Mouse (Mus musculus) left cerebral cortex, postnatal 36 days (tissue): ENCODE measurements around the gene Fam32a. TPM values are rescaled to one million over a fixed set of nuclear protein-coding genes. Genes with fewer than 3 reads are reported as not detected.
A peak's percentile ranks its signal among the peaks of the same experiment; 100 is the strongest.

Experiments
- DNase-seq, 2 experiments: peaks; one replicate each; pipeline ENCODE4 v3.0.0; 2021 to 2022; ENCODE audit warnings: low spot score in 2 of 2, mixed read lengths in 1 of 2
- intact Hi-C: fragments of 180-260 bp; cut with DNase I; formaldehyde crosslinking; loops from one replicate; pipeline ENCODE4 v1.15.1; 2025
- total RNA-seq, 2 experiments: library from RNA; stranded (reverse); gene quantifications; 2 replicates each; pipeline ENCODE4 v1.2.3; 2021

Gene Fam32a
- total RNA-seq, 2 experiments from 2014 or later, result 57.2 to 59.3 TPM

DNA sequence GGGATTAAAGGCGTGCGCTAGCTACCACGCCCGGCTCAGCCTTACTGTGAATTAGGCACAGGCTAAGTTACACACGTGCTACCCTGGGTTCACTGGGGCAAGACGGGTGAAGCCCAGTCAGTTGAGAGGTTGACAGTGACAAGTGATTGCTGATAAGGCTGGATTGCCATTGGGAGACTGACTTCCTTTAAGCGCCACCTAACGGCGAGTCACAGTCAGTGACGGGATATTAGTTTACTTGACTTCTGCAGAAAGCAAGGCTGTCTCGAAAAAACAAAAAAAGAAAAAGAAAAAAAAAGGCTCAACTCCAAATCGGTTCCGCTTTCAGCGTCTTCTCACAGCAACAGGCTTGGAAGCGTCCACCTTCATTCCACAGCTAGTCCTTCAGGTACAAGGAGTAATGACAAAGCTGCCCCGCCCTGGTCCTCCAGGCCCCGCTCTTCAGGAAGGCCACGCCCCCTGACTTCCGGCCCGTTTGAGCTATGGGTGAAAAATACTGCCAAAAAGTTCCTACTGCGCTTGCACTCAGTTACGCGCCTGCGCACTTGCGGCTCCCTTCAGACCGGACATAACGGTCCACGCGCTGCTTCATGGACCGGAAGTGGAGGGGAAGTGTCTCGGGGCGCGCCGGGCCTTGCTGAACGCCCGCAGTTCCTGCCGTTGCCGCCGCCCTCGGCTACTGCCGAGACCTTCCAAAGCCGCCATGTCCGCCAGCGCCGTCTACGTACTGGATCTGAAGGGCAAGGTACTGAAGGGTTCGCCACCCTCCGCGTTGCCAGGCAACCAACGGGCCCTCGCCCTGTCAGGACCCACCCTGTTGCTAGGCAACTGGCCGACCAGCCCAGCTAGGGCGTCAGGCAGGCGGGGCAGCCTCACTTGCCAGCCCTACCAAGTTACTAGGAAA lies 20.2 kb downstream of the Fam32a start, which contains the start of gene Ap1m1:
Ap1m1 (plus strand) TSS at position 520 of the 904 bp plus-strand sequence.
- intact Hi-C loops, result loop anchor here (5.0 kb wide), 1 partner anchor 77 kb away; the partner anchor contains the start of gene Rab8a

DNA sequence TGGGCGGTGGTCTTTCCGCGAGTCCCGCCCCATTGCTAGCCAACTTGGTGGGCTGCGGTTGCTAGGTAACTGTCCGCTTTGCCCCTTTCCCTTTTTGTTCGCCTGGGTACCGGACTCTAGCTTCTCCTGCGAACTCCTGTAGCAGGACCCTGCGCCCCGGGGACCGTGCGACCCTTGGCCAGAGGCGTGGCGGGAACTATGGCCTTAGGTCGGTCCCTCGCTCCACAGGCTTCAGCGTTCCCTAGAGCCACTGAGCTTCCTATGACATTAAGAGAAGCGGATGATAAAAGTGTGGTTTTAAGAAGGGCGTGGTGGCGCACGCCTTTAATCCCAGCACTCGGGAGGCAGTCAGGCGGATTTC lies 20.9 kb downstream of the Fam32a start:
- intact Hi-C loops, result no loop called here
- DNase-seq, result no peak

More for the DNA sequence above, 20.2 kb downstream of the Fam32a start, which contains the start of gene Ap1m1:
- DNase-seq, result peak; percentile 98

DNA sequence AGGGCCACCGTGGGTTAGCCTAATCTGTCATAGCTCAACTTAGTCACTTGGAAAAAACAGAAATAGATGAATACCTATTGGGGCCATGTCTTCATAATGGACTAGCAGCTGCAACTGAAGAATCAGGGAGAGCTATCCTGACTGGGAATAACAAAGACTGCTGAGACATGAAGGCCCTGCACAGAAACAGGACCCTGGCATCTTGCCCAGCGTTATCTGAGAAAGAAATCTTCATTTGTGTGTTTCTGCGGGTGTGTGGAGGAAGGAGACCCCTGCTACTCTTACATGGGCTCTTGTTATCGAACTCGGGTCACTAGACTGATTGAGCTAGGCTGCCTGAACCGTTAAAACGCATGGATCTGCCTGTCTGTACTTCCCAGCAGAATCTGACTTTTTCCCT lies 21.4 kb downstream of the Fam32a start:
- intact Hi-C loops, result no loop called here

DNA sequence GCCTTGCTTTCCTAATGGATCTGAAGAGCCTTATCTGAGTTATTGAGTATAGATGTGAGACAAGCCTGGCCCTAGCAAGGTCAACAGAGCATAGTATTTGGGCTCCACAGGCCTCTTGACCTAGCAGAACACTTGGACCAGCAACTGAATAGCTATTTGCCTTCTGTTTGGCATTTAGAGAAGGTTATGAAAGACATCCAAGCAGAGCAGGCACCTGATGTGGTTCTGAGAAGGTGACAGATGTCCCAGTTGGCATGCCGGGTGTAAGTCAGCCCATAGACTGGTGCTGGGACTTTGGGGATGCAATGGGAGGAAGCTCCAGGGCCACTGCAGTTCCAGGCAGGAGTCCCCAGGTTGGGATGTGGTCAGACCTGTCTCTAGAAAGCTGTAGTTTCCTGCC lies 22.7 kb downstream of the Fam32a start:
- DNase-seq, result no peak
- intact Hi-C loops, result no loop called here

More for the DNA sequence above, 21.4 kb downstream of the Fam32a start:
- DNase-seq, result no peak

DNA sequence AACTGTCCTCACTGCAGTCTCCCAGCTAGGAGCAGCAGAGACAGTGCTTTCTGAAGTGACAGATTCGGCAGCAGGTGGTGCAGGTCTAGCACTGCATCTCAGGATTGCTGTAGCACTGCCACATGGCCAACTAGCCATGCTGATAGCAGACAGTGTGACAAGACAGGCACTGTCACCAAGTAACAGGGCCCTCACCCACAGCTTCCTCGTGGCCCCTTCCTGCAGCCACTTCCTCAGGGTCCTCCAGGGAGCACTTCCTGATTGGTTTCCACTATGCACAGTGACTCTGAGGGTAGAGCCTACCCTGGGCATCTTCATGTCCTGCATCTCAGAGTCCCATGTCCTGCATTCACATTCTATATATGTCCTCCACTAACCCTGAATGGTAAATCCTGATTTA lies 25.1 kb downstream of the Fam32a start:
- intact Hi-C loops, result no loop called here
- DNase-seq, result no peak

DNA sequence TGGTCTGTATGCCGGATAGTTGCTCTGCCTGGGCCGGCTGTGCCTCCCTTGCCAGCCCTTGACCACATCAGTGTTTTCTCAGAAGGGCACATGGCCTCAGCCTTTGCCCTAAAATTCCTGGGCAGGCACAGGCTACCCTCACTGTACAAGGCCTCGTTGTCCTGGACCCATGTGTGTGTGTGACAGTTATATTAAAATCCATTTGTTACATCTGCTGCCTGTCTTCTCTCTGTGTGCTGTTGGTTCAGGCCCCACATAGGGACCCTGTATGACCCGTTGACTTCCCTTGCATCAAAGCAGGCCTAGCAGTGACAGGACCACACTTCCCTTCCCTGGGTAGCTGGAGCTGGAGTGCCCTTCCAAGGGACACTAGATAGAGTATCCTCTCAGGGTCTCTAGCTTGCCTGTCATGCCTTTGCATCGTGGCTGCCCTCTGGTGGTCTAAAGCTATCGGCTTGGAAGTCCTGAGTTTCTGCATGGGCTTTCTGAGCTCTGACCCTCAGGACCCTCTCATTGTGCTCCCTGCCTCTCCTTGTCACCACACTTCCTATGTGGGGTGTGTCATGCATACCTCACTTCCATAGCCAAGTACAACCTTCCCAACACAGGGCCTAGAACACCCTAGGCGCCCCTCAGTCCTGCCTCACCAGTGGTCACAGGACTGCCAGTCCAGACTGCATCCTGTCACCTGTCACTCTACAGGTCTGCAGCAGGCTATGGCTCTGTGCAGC lies 37.8 kb downstream of the Fam32a start:
- intact Hi-C loops, result no loop called here
- DNase-seq, result no peak

DNA sequence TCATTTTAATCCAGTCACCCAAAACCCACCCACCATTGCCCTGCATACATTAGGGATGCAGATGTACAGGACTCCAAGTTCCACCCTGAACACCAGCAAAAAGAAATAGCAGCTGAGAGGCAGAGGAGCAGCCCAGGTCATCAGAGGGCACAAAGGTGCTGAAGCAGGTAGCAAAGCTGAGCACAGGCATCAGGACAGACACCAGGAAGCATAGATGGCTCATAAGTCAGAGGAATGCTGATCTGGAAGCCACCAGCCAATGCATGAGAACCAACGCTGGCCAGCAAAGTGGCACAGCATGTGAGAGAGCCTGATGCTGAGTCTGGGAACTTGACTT lies 38.3 kb downstream of the Fam32a start:
- intact Hi-C loops, result no loop called here

DNA sequence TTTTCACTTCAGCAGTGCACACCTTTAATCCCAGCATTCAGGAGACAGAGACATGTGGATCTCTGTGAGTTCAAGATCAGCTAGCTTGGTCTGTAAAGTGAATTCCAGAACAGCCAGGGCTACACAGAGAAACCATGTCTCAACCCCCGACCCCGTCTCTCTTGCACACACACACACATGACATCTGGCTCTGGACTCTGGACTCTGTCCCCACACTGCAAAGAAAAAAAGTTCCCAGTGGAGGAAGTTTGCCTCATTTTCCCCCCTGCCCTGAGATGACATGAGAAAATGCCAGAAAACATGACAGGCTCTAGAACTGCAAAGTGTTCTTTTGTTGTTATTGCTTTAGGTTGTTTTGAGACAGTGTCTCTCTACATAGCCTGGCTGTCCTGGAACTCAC lies 40.3 kb downstream of the Fam32a start:
- intact Hi-C loops, result loop anchor here (2.0 kb wide), 1 partner anchor 107 kb away; no protein-coding TSS in a partner anchor
- no peak for DNase-seq

More for the DNA sequence above, 38.3 kb downstream of the Fam32a start:
- DNase-seq, result no peak

DNA sequence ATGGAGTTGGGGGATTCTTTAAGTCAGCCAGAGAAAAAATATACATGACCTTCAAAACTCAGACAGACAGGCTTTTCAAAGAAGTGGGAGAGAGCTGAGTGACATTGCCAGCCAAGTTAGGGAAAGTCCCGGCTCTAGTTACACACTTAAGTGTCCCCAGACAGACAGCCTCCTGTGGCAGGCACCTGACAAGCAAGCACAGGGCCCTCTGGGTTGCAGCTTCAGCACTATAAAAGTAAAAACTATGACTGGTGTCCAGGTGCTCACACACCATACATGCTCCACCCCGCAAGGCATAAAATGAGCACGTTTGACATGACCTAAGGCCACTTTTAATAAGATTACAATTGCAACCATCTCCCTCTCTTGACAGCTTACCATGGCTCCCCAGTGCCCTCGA lies 41.1 kb downstream of the Fam32a start:
- intact Hi-C loops, result loop anchor here (2.0 kb wide), 1 partner anchor 106 kb away; no protein-coding TSS in a partner anchor
- no peak for DNase-seq

DNA sequence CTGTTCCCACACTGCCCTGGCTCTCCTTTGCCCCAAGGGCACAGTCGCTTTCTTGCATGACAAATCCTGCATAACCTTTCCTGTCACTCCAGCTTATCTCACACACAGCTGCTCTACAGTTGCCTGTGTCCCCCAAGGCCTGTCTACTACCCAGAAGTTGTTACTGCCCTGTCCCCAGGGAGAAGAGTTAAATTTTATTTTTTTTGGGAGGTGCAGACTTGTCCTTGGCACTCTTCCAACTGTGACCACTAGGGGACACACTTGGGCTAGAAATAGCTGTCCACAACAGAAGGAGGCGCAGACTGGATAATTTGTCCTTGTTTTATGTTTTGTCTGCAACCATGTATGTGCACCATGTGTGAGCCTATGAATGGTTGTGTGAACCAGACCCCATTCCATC lies 41.5 kb downstream of the Fam32a start:
- intact Hi-C loops, result loop anchor here (2.0 kb wide), 1 partner anchor 106 kb away; no protein-coding TSS in a partner anchor
- no peak for DNase-seq

DNA sequence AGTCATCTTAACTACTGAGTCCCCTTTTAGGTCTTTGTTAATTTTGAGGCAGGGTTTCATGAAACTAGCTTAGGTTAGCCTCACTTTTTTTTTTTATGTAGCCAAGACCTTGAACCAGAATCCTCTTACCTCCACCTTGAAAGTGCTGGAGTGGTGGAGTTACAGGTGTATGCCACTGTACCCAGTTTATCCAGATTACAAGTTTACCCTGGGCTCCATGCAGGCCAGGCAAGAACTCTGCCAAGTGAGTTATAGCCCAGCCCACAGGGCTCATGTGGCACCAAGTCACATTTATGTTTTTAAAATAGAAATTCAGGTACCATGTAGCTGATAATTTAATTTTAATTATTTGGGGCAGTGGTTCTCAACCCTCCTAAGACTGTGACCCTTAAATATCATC lies 41.9 kb downstream of the Fam32a start:
- no peak for DNase-seq
- intact Hi-C loops, result loop anchor here (2.0 kb wide), 1 partner anchor 105 kb away; no protein-coding TSS in a partner anchor

DNA sequence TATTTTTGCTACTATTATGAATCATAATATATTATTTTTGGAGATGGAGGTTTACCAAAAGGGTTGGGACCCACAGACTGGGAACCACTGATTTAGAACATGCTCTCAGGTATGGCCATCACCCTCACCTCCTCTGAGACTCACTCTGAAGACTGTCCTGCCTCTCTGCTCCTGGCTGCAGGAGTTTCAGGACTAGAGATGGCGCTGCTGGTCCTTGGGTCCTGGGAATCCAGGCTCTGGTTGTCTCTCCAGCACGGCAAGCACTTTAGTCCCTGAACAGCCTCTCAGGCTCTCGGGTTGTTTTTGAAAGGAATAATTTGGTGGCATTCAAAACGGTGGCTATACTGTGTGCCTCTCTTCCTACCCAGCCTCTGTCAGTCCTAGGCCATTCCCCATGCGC lies 42.3 kb downstream of the Fam32a start:
- intact Hi-C loops, result loop anchor here (2.0 kb wide), 1 partner anchor 105 kb away; no protein-coding TSS in a partner anchor
- DNase-seq, result no peak

DNA sequence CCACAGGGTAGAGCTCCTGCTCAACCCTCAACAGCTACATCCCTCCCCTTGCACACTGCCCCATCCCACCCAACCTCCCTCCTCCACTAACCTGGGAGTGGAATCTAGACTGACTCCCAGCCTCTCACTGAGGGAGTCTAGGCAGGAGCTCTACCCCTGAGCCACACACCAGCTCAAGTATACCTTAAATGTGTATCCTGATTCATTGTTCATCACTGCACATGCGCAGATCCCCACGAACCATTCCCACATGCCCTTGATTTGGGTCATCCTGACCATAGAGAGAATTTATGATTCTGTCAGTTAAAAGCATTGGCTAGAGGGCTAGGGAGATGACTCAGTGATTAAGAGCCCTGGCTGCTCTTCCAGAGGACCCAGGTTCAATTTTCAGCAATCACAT lies 43.2 kb downstream of the Fam32a start:
- no peak for DNase-seq
- intact Hi-C loops, result no loop called here

DNA sequence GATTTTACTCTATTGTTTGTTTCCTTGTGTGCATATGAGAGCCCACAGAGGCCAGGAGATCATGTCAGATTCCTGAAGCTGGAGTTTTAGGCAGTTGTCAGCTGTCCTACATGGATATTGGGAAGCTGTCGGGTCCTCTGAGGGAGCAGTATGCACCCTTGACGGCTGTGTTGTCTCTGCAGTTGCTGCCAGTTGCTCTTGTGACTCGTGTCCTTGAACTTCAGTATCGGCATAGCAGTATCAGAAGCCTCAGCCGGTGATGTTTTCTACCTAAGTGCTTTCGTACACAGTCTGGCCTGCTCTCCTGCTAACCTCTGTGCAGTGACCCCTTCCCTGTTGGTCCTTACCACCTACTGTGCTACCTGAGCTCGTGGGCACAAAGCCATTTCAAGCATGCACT lies 43.9 kb downstream of the Fam32a start:
- intact Hi-C loops, result no loop called here
- DNase-seq, result no peak

DNA sequence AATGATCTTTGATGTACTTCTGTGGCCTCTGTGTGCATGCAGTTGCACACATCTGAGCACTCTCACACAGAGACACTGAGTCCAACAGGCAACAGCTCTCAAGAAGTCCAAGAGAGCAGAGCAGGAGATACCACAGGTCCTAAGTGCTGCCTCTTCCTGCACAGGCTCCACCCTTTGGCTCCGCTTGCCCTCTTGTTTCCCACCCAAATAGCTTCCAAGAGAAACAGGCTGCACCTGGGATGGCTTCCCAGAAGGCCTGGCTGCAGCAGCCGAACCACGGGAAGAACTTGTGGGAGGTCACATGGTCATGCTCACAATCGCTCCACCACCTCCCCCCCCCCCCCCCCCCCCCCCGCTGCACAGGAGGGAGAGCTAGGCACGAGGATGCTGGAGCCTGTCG lies 45.8 kb downstream of the Fam32a start:
- intact Hi-C loops, result no loop called here
- DNase-seq, result no peak

DNA sequence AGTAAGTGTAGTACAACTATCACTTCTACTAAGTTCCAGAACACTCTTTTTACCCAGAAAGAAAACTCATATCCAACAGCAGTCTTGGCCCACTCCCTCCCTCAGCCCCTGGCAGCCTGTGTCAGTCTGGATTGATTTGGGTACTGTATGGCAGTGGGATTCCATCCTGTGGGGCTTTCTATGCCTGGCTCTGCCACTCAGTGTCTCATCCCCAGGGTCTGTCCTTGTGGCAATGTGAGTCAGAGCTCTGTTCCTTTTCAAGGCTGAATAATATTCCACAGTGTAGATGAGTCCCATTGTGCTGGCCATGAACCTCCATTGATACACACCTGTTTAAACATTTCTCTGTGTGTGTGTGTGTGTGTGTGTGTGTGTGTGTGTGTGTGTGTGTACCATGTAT lies 47.1 kb downstream of the Fam32a start:
- intact Hi-C loops, result no loop called here
- no peak for DNase-seq

DNA sequence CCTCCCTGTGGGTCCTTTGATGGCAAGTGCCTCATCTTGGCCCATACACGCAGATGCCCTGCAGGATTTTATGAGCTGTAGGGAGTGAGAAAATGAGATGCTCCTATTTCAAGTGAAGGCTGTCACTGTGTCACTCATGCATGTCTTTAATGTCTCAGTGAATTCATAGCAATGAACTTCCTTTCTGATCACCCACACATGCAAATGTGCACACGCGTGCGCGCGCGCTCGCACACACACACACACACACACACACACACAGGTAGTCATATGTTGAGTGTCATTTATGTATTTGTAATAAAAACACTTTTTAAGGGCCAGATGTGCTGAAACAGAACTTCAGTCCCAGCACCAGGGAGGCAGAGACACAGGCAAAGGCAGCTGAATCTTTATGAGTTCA lies 47.6 kb downstream of the Fam32a start:
- intact Hi-C loops, result no loop called here
- DNase-seq, result no peak

DNA sequence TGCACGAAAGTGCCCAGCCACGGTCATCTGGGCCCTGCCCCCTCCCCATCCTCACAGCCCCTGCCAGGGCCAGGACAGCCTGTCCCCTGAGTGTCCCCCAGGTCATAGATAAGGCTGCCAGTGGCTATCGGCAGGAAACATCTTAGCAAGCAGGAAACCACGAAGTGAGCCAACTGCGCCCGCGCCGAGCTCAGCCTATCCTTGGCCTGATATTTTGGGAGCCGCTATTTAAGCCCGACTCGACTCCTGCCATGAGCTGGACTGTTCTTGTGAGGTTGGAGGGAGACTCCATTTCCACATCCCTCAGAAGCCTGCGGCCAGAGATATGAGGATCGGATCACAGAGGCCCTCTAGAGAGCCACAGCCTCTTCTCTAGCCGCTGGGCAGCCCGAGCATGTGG lies 48.8 kb downstream of the Fam32a start:
- peak in 1 of 2 experiments; percentile 27 for DNase-seq
- intact Hi-C loops, result no loop called here

DNA sequence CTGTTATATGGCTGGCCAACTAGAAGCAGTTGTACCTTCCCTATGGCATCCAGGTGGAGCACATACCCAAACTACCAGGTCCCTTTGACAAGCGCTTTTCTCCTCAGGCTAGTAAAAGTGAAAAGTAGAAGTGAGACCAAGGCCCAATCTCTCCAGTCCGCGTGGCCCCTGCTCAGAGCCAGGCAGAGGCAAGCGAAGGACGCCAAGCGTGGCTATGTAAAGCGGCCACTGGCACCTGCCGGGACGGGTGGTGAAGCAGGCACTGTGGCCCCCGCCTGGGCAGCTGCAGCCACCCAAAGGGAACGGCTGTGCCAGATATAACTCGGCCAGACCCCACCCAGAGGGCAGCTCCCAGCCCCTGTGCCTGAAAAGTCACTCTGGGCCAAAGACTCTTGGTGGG lies 51.1 kb downstream of the Fam32a start:
- intact Hi-C loops, result loop anchor here (5.0 kb wide), 1 partner anchor 47 kb away; the partner anchor contains the start of gene Klf2
- DNase-seq, result no peak

DNA sequence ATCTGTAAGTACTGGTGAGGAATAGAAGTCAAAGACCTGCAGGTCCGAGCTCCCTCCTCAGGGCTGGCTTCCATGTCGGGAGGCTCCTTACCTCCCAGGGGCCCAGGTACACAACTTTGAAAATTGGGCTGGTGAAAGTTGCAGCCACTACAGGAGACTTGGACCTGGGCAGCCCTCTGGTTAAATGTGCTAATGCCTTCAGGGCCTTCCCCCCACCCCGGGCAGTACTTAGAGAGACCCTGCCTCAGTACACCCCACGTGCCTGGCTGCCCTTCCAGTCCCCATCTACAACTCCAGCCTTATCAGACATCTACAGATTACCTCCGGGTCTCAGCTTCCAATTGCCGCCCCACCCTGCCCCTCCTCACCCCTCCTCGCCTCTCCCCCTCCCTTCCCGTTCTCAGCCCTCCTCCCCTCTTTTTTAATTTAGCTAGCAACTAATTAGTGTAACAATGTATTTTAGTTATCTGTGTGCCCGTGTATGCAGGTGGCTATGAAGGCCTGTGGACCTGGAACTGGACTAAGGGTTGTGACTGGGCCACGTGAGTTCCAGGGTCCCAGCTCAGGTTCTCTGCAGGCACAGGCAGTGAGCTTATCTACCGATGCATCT lies 51.6 kb downstream of the Fam32a start:
- DNase-seq, result no peak
- intact Hi-C loops, result loop anchor here (5.0 kb wide), 1 partner anchor 46 kb away; the partner anchor contains the start of gene Klf2
